Mouse (Mus musculus) liver, embryonic 16.5 days (tissue): ENCODE data around the gene Brf1. TPM values are rescaled to one million over a fixed set of nuclear protein-coding genes. Genes with fewer than 3 reads are reported as not detected.

Experiments
- ATAC-seq: fragments of 200-750 bp; cut with Nextera tagmentation; 2 replicates; pipeline ENCODE4 v1.8.0; 2017; ENCODE audit warnings: low read depth, mild to moderate bottlenecking, moderate number of reproducible peaks, moderate library complexity
- H3K27ac ChIP-seq: fragments of 300-500 bp; sonication (generic); 2 replicates; pipeline ENCODE4 v1.5.1; 2014; ENCODE audit warnings: mild to moderate bottlenecking, low read length
- H3K27me3 ChIP-seq: fragments of 300-500 bp; sonication (generic); 2 replicates; pipeline ENCODE4 v1.6.1; 2014; ENCODE audit warnings: low read depth, low read length, mixed read lengths; ENCODE audit not compliant: control insufficient read depth, insufficient read depth
- H3K36me3 ChIP-seq: fragments of 300-500 bp; sonication (generic); 2 replicates; pipeline ENCODE4 v1.6.1; 2014; ENCODE audit warnings: mild to moderate bottlenecking; ENCODE audit not compliant: control insufficient read depth, insufficient read depth
- H3K4me1 ChIP-seq: fragments of 300-500 bp; sonication (generic); 2 replicates; pipeline ENCODE4 v1.6.1; 2014; ENCODE audit warnings: low read depth, low read length, mixed read lengths; ENCODE audit not compliant: control insufficient read depth
- H3K4me2 ChIP-seq: fragments of 300-500 bp; sonication (generic); 2 replicates; pipeline ENCODE4 v1.6.1; 2014; ENCODE audit warnings: low read depth, low read length, mixed read lengths
- H3K4me3 ChIP-seq: fragments of 300-500 bp; sonication (generic); 2 replicates; pipeline ENCODE4 v1.5.1; 2014; ENCODE audit warnings: low read depth, mild to moderate bottlenecking, low read length
- H3K9ac ChIP-seq: fragments of 300-500 bp; sonication (generic); 2 replicates; pipeline ENCODE4 v1.6.1; 2014; ENCODE audit warnings: low read depth, low read length
- H3K9me3 ChIP-seq: fragments of 300-500 bp; sonication (generic); replicated peaks from 2 replicates; pipeline ENCODE4 v1.6.1; 2016; ENCODE audit warnings: low read length; ENCODE audit not compliant: control insufficient read depth
- WGBS: fragments of 180-500 bp; shearing (Covaris S2); extraction: QIAGEN DNeasy Blood & Tissue Kit; methylation state at CpG from one replicate; pipeline ENCODE4 v1.1.7; 2014; ENCODE audit not compliant: insufficient replicate concordance; 5-methylcytosine and 5-hydroxymethylcytosine counted together
- polyA plus RNA-seq: library from polyadenylated mRNA; unstranded; fragments of >200 nt; fragmentation: Nextera tagmentation; extraction: Ambion mirVana; gene quantifications from 2 replicates; pipeline ENCODE4 v1.2.1, GENCODE M21; 2015

Gene Brf1
- polyA plus RNA-seq, 1 experiment from 2014 or later: 25.7 TPM

- WGBS: 35% methylated on average over 4 of the region's 4 CpGs
- H3K4me1 ChIP-seq: peaks cover 3% of the 10 kb centered on the region
- H3K9ac ChIP-seq: no peak overlapping the region
- H3K27ac ChIP-seq: no peak overlapping the region
- no peaks in the 10 kb centered on the region for H3K9me3 ChIP-seq
- peaks cover 17% of the 10 kb centered on the region for H3K27me3 ChIP-seq
- ATAC-seq: peak; percentile 61
- H3K4me2 ChIP-seq: no peak overlapping the region
- peaks cover 7% of the 10 kb centered on the region for H3K36me3 ChIP-seq
- H3K4me3 ChIP-seq: no peak overlapping the region
These were observed 44.7 kb downstream of the Brf1 start for GRCm38 (mm10) chr12:112955800-112956199.

- Histone ChIP-seq H3K9ac (no peak overlapping the region), H3K4me1 (peaks cover 14% of the 10 kb centered on the region), H3K4me2 (no peak overlapping the region), H3K4me3 (no peak overlapping the region), H3K36me3 (no peaks in the 10 kb centered on the region), H3K27ac (no peak overlapping the region), H3K9me3 (no peaks in the 10 kb centered on the region), H3K27me3 (peaks cover 45% of the 10 kb centered on the region)
- 30% methylated on average over 3 of the region's 3 CpGs for WGBS
- ATAC-seq: no peak
These were observed 47.5 kb downstream of the Brf1 start for GRCm38 (mm10) chr12:112952926-112953565.

- Histone ChIP-seq H3K36me3 (no peaks in the 10 kb centered on the region), H3K4me3 (no peak overlapping the region), H3K9me3 (no peaks in the 10 kb centered on the region), H3K27me3 (peaks cover 45% of the 10 kb centered on the region), H3K4me2 (no peak overlapping the region), H3K9ac (no peak overlapping the region), H3K4me1 (peaks cover 14% of the 10 kb centered on the region), H3K27ac (no peak overlapping the region)
- WGBS: 15% methylated on average over 8 of the region's 8 CpGs
- ATAC-seq: no peak
These were observed 48.1 kb downstream of the Brf1 start for GRCm38 (mm10) chr12:112952433-112952832.

GRCm38 (mm10) chr12:112951150-112951842, 49.2 kb downstream of the Brf1 start:
- H3K4me2 ChIP-seq: 0 out of 2 replicates have a peak overlapping the region, but pooled peaks have one; percentile 97
- H3K27ac ChIP-seq: no peak overlapping the region

GRCm38 (mm10) chr12:112950761-112951129, 49.8 kb downstream of the Brf1 start:
- ATAC-seq: no peak
- peaks cover 13% of the 10 kb centered on the region for H3K4me1 ChIP-seq

More at GRCm38 (mm10) chr12:112951150-112951842, 49.2 kb downstream of the Brf1 start:
- Histone ChIP-seq H3K27me3 (peaks cover 48% of the 10 kb centered on the region), H3K36me3 (no peaks in the 10 kb centered on the region), H3K4me1 (peaks cover 14% of the 10 kb centered on the region), H3K9me3 (no peaks in the 10 kb centered on the region), H3K9ac (no peak overlapping the region), H3K4me3 (no peak overlapping the region)
- ATAC-seq: no peak
- WGBS: 18% methylated on average over 7 of the region's 7 CpGs

GRCm38 (mm10) chr12:112950040-112950760, 50.3 kb downstream of the Brf1 start:
- WGBS: under 1% methylated on average over 57 of the region's 58 CpGs
- peaks cover 11% of the 10 kb centered on the region for H3K4me1 ChIP-seq
- no peak overlapping the region for H3K27ac ChIP-seq
- H3K27me3 ChIP-seq: peaks cover 48% of the 10 kb centered on the region
- H3K9ac ChIP-seq: peak overlapping the region; percentile 59
- H3K4me2 ChIP-seq: peak overlapping the region; percentile 97
- no peaks in the 10 kb centered on the region for H3K9me3 ChIP-seq
- peak overlapping the region; percentile 62 for H3K4me3 ChIP-seq
- H3K36me3 ChIP-seq: no peaks in the 10 kb centered on the region
- peak; percentile 86 for ATAC-seq

More at GRCm38 (mm10) chr12:112950761-112951129, 49.8 kb downstream of the Brf1 start:
- Histone ChIP-seq H3K27ac (no peak overlapping the region), H3K4me3 (peak overlapping the region; percentile 62), H3K27me3 (peaks cover 48% of the 10 kb centered on the region), H3K9ac (no peak overlapping the region), H3K4me2 (peak overlapping the region; percentile 97), H3K9me3 (no peaks in the 10 kb centered on the region), H3K36me3 (no peaks in the 10 kb centered on the region)
- 5% methylated on average over 6 of the region's 6 CpGs for WGBS

GRCm38 (mm10) chr12:112947307-112947706, 53.2 kb downstream of the Brf1 start:
- Histone ChIP-seq H3K4me1 (peaks cover 13% of the 10 kb centered on the region), H3K27ac (no peak overlapping the region), H3K9me3 (no peaks in the 10 kb centered on the region), H3K4me3 (no peak overlapping the region), H3K9ac (no peak overlapping the region), H3K4me2 (no peak overlapping the region), H3K27me3 (peaks cover 45% of the 10 kb centered on the region), H3K36me3 (no peaks in the 10 kb centered on the region)
- WGBS: 22% methylated on average over 4 of the region's 4 CpGs
- ATAC-seq: no peak

GRCm38 (mm10) chr12:112943669-112944068, 56.8 kb downstream of the Brf1 start:
- 56% methylated on average over 2 of the region's 2 CpGs for WGBS
- no peaks in the 10 kb centered on the region for H3K9me3 ChIP-seq

More at GRCm38 (mm10) chr12:112943669-112944068, 56.8 kb downstream of the Brf1 start:
- Histone ChIP-seq H3K27me3 (peaks cover 12% of the 10 kb centered on the region), H3K9ac (no peak overlapping the region), H3K4me3 (no peak overlapping the region), H3K4me1 (peaks cover 9% of the 10 kb centered on the region), H3K36me3 (no peaks in the 10 kb centered on the region), H3K27ac (no peak overlapping the region), H3K4me2 (no peak overlapping the region)
- no peak for ATAC-seq
